9 mouse cellular contexts compared by ENCODE assay signal in genomic region chr1:180974126-180974746, GRCm38 (mm10). TPM values are rescaled to one million over a fixed set of nuclear protein-coding genes. Genes with fewer than 3 reads are reported as not detected.
DNase-seq lines count a peak whose midpoint lies in the region; ATAC-seq lines count a peak whose summit lies in the region.
"Had no signal": no experiment of that assay in that cellular context is flagged by ENCODE, and none has a peak within 500 bp of the region (broad histone marks: within the 10 kb centered on the region; RNA-seq: fewer than 3 reads in every experiment).

No protein-coding gene starts in this region.

- H3K27ac ChIP-seq in intestine, embryonic 15.5 days, result no peak overlapping the region
- H3K27ac ChIP-seq in liver, embryonic 13.5 days, result no peak overlapping the region
- no peak overlapping the region for H3K27ac ChIP-seq in neural tube, embryonic 14.5 days (ENCODE audit: low read depth, low read length)

- H3K9me3 ChIP-seq in intestine, embryonic 15.5 days, result no peaks in the 10 kb centered on the region
- H3K9me3 ChIP-seq in liver, embryonic 13.5 days (replicated peaks), result no peaks in the 10 kb centered on the region
- H3K9me3 ChIP-seq in neural tube, embryonic 14.5 days (ENCODE audit: control insufficient read depth, low read length), result no peaks in the 10 kb centered on the region

- H3K27me3 ChIP-seq in intestine, embryonic 15.5 days (replicated peaks), result no peaks in the 10 kb centered on the region
- H3K27me3 ChIP-seq in liver, embryonic 13.5 days, result no peaks in the 10 kb centered on the region
- H3K27me3 ChIP-seq in neural tube, embryonic 14.5 days (ENCODE audit: control insufficient read depth, insufficient read depth, low read length), result no peaks in the 10 kb centered on the region

- 0 out of 2 replicates have a peak, but pooled peaks cover 4% of the 10 kb centered on the region for H3K36me3 ChIP-seq in intestine, embryonic 15.5 days
- peaks cover 10% of the 10 kb centered on the region; the same call in 1 of the 2 replicates for H3K36me3 ChIP-seq in liver, embryonic 13.5 days
- H3K36me3 ChIP-seq in neural tube, embryonic 14.5 days (ENCODE audit: control insufficient read depth, insufficient read depth, low read length), result no peaks in the 10 kb centered on the region

- H3K4me1 ChIP-seq in intestine, embryonic 15.5 days (replicated peaks), result no peaks in the 10 kb centered on the region
- H3K4me1 ChIP-seq in liver, embryonic 13.5 days (replicated peaks), result 0 out of 2 replicates have a peak, but pooled peaks cover 5% of the 10 kb centered on the region
- no peaks in the 10 kb centered on the region for H3K4me1 ChIP-seq in neural tube, embryonic 14.5 days (ENCODE audit: control insufficient read depth, insufficient read depth, low read length)

- peak; percentile 63 for ATAC-seq in erythroblast, adult 5-6 weeks (replicated peaks; ENCODE audit: low FRiP score, poor library complexity, severe bottlenecking)
- peak; percentile 81 for ATAC-seq in intestine, embryonic 15.5 days
- ATAC-seq in liver, embryonic 13.5 days (ENCODE audit: low read depth), result peak; percentile 69
- ATAC-seq in neural tube, embryonic 14.5 days (ENCODE audit: low read depth), result peak; percentile 72; the same call in 1 of the 2 replicates

- H3K9ac ChIP-seq in intestine, embryonic 15.5 days, result no peak overlapping the region
- no peak overlapping the region for H3K9ac ChIP-seq in liver, embryonic 13.5 days
- H3K9ac ChIP-seq in neural tube, embryonic 14.5 days (replicated peaks; ENCODE audit: low read depth, low read length), result no peak overlapping the region

- 58% methylated on average over 14 of the region's 14 CpGs for WGBS in intestine, embryonic 15.5 days
- WGBS in liver, embryonic 13.5 days (ENCODE audit: insufficient replicate concordance), result 53% methylated on average over 14 of the region's 14 CpGs
- WGBS in neural tube, embryonic 14.5 days, result 63% methylated on average over 14 of the region's 14 CpGs

- H3K4me2 ChIP-seq in intestine, embryonic 15.5 days (replicated peaks), result no peak overlapping the region
- no peak overlapping the region for H3K4me2 ChIP-seq in liver, embryonic 13.5 days
- H3K4me2 ChIP-seq in neural tube, embryonic 14.5 days (ENCODE audit: low read depth, low read length), result no peak overlapping the region

- H3K4me3 ChIP-seq in intestine, embryonic 15.5 days (replicated peaks), result no peak overlapping the region
- H3K4me3 ChIP-seq in liver, embryonic 13.5 days (replicated peaks), result no peak overlapping the region
- H3K4me3 ChIP-seq in neural tube, embryonic 14.5 days (ENCODE audit: low read depth, low read length), result no peak overlapping the region
- H3K4me3 ChIP-seq: megakaryocyte, embryonic 14.5 days had no signal

- peak; percentile 59 for DNase-seq in gastrocnemius, adult 18-20 months (ENCODE audit: low spot score)
- no peak for DNase-seq in gastrocnemius, postnatal 4 days (ENCODE audit: low spot score in 2 of 2)
- peak; percentile 82 for DNase-seq in NIH3T3 (ENCODE audit: low read depth)
- DNase-seq in liver, embryonic 13.5 days, result peak; percentile 44
- DNase-seq in gastrocnemius, adult 8-10 months (ENCODE audit: low spot score in 2 of 2), result no peak

RNA-seq across cellular contexts. Expression of gene Tmem63a, which starts 32.1 kb away (rescaled TPM):
- total RNA-seq in gastrocnemius, adult 18-20 months (2021), result 10 to 100 TPM; 14.5 to 15.6 TPM
- 10 to 100 TPM; 15.3 to 17.3 TPM for total RNA-seq in gastrocnemius, postnatal 4 days (2021)
- 8.5 and 13.8 TPM in 2 replicates for total RNA-seq in erythroblast, adult 5-6 weeks (2015; ENCODE audit: low replicate concordance)
- 6.6 and 13.1 TPM in 2 replicates for total RNA-seq in erythroblast, adult 5-6 weeks (2017; ENCODE audit: low replicate concordance)
- polyA plus RNA-seq in intestine, embryonic 15.5 days (2015; fragmentation: Nextera tagmentation; extraction: Ambion mirVana), result 15.0 and 15.8 TPM in 2 replicates
- polyA plus RNA-seq in liver, embryonic 13.5 days (2015; fragmentation: Nextera tagmentation; extraction: Ambion mirVana), result 5.2 and 7.5 TPM in 2 replicates
- 0.71 and 1.4 TPM in 2 replicates for polyA plus RNA-seq in neural tube, embryonic 14.5 days (2014; fragmentation: Nextera tagmentation; extraction: Ambion mirVana)
- 10 to 100 TPM; 14.9 to 18.2 (median 16.2) TPM for total RNA-seq in gastrocnemius, adult 8-10 months (2022)

RNA-seq across cellular contexts. Expression of gene Lefty1, which starts 39.4 kb away (rescaled TPM):
- total RNA-seq in gastrocnemius, adult 18-20 months (2021), result under 1 TPM; 0.23 to 0.26 TPM
- 1 to 10 TPM in 1 of 2 experiments, under 1 TPM in 1; 0.96 to 1.5 TPM for total RNA-seq in gastrocnemius, postnatal 4 days (2021)
- not detected in 2 replicates for total RNA-seq in erythroblast, adult 5-6 weeks (2015; ENCODE audit: low replicate concordance)
- not detected in 2 replicates for total RNA-seq in erythroblast, adult 5-6 weeks (2017; ENCODE audit: low replicate concordance)
- 2.2 and 2.4 TPM in 2 replicates for polyA plus RNA-seq in intestine, embryonic 15.5 days (2015; fragmentation: Nextera tagmentation; extraction: Ambion mirVana)
- polyA plus RNA-seq in liver, embryonic 13.5 days (2015; fragmentation: Nextera tagmentation; extraction: Ambion mirVana), result 6.0 and 6.5 TPM in 2 replicates
- 0.41 TPM in 1 of 2 replicates, not detected in the other for polyA plus RNA-seq in neural tube, embryonic 14.5 days (2014; fragmentation: Nextera tagmentation; extraction: Ambion mirVana)
- total RNA-seq in gastrocnemius, adult 8-10 months (2022), result under 1 TPM in 3 of 4 experiments, not detected in 1; 0.19 to 0.34 (median 0.24) TPM

RNA-seq across cellular contexts. Expression of gene Ephx1, which starts 46.5 kb away (rescaled TPM):
- total RNA-seq in gastrocnemius, adult 18-20 months (2021), result 10 to 100 TPM; 13.0 to 16.0 TPM
- 10 to 100 TPM; 29.3 to 31.4 TPM for total RNA-seq in gastrocnemius, postnatal 4 days (2021)
- total RNA-seq in erythroblast, adult 5-6 weeks (2015; ENCODE audit: low replicate concordance), result 6.1 and 12.5 TPM in 2 replicates
- total RNA-seq in erythroblast, adult 5-6 weeks (2017; ENCODE audit: low replicate concordance), result 3.3 TPM in 1 of 2 replicates, not detected in the other
- 3.6 and 4.0 TPM in 2 replicates for polyA plus RNA-seq in intestine, embryonic 15.5 days (2015; fragmentation: Nextera tagmentation; extraction: Ambion mirVana)
- polyA plus RNA-seq in liver, embryonic 13.5 days (2015; fragmentation: Nextera tagmentation; extraction: Ambion mirVana), result 3.5 and 3.7 TPM in 2 replicates
- 5.3 and 5.4 TPM in 2 replicates for polyA plus RNA-seq in neural tube, embryonic 14.5 days (2014; fragmentation: Nextera tagmentation; extraction: Ambion mirVana)
- total RNA-seq in gastrocnemius, adult 8-10 months (2022), result 10 to 100 TPM; 14.5 to 20.7 (median 16.2) TPM

Comparison
In these comparisons a context has a peak if more than half of its experiments do, and no peak if none do; other contexts are left out.
1. DNase-seq: peak in gastrocnemius, adult 18-20 months (single experiment), NIH3T3 (single experiment) and liver, embryonic 13.5 days (single experiment); none in gastrocnemius, postnatal 4 days (0 of 2) and gastrocnemius, adult 8-10 months (0 of 2).
2. Peak in every context shown above with its lines, with median percentiles within 50 percentile points of each other: ATAC-seq.